Mouse (Mus musculus) ES-CJ7 (cell line): ENCODE measurements around the gene Gtf3a.

ENCODE experiments used
- DNase-seq: peaks from one replicate; pipeline ENCODE4 v3.0.0; 2011; ENCODE audit warnings: low read depth, low spot score

Gene Gtf3a

DNA sequence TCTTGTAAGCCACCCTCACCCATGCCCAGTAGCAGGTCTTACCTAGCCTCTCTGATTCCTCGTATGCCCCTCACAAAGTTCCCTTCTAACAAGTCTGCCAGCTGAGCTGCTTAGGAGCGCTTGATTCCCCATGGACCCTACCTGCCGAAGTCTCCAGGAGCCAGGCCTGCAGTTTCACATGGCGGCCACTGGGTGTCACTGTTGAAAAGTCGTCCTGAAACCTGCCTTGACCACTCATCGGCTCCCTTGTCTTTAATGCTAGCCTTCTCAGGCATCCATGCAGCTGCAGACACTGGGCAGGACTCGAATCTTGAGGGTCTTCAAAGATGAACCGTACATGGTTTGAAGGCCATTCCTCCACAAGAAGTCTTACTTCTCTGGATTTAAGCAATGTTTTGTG, 34.8 kb downstream of the Gtf3a start:
- DNase-seq, result peak; percentile 84

DNA sequence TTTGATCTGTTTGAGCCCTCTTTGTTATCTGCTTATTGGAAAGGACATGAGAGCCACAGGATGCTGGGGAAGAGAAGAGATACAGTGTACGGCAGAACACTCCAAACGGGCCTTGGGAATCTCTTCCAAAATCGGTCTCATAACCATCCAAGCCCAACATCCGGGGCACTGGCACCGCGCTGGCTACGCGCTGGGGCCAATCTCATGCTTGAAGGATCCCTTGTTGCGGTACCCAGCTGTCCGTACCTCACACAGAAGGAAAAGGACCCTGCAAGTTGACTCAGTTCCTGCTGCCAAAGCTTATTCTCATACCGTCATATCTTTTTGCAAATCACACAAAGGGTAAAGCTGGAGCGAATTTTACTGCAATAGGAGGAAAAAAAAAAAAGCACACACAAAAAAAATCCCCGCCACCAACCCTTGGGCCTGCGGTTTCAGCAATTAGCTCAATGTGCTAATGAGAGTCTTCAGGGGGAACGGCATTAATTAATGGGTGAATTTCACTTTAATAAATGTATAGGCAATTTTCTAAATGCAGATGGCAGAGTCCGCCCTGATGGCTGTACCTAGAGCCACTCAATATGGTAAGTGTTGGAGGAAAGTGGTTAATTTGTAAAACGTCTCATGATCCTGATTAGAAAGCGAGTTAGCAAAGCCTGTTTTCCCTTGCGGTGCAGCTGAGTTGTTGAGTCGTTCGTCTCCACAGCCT, 37.4 kb downstream of the Gtf3a start:
- DNase-seq, result no peak

DNA sequence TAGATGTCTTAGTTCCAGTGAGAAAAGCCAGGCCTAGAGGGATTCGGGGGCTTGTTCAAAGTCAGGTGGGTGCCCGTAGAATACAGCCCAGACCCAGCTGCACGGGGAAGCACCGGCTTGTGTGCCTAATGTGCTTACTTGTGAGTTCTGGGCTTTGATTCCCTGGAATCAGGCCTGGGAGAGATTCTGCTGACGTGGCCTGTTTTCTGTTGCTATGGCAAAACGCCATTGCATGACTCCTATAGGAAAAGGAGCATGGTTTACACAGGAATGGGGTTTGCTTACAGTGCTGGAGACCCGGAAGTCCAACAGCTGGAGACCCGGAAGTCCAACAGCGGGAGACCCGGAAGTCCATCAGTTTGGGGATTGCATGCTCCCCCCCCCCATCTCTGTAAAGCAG, 39.1 kb downstream of the Gtf3a start:
- DNase-seq, result no peak

DNA sequence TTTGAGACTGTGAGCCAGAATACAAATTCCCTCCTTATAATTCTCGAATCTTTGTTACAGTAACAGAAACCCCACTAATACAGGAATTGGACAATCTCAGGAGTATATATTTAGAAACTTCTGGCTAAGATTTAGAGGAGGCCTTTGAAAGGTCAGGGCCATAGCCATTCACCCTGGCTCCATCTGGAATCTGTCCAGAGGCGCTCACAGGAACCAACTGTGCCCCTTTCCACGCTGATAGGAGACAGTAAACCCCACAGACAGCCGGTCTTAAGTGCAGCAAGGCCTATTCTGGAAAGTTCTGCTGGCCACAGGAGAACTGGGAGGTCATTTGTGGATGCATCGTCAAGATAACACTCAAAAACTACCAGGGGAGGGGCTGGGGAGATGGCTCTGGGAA, 40.6 kb downstream of the Gtf3a start:
- no peak for DNase-seq

DNA sequence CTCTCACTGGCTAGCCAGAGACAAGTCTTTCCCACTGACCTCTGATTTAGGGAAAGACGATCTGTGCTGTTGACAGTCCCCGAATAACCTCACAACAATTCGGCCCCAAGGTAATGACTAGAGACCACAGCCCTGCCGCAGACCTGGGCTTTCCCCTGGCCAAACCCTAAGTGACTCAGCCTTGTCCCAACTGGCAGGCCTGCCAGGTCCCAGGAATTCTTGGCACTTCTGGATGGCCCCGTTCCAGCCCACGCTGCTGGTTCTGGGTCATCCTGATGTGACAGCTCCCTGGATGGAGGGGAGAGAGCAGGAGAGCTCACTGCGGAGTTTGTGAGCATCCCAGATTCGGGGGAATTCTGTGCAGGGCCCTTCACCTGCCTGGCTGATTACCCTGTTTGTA, 45.1 kb downstream of the Gtf3a start:
- no peak for DNase-seq

DNA sequence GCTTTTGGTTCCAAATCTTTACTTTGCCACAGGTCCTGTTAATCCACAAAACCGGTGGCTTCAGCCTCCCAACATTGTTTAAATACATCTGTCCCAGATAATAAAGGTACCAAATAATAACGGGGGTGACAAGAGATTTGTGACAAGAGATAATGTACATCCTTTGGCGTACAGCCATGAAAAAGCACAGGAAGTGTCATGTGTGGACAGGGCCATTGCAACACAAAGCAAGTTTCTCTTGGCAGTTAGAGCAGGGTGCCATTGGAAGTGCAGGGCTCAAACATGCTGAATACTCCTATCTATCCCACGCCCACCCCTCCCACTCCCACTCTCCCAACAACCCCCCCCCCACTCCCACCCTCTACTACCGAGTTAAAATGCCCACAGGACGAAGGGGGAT, 46.5 kb downstream of the Gtf3a start:
- DNase-seq, result no peak

DNA sequence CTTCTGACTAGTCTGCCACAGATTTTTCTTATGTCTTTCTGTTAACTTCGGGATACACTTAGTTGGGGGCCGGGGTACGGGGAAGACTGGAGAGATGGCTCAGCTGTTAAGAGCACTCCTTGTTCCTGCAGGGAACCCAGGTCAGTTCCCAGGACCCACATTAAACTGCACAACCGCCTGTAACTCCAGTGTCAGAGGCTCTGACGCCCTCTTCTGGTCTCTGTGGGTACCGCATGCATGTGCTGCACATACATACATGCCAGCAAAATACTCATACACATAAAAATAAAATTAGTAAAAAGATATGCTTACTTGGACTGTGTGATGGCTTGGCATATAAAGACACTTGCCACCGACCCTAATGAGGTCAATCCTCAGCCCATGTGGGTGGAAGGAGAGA, 48.4 kb downstream of the Gtf3a start:
- no peak for DNase-seq

DNA sequence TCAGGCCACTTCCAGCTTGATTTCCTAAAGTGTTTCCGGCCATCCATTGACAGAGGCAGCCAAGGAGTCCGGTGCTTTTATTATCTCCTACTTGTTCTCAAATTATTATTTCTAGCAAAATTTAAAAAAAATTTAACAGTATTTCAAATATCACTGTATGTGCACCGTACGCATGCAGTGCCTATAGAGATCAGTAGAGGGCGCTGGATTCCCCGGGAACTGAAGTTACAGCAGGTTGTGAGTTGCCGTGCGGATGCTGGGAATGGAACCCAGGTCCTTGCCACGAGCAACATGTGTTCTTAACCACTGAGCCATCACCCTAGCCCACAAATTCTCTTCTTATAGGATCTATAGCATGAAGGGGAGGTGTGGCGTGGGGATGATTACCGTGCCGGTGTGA, 50.3 kb downstream of the Gtf3a start:
- no peak for DNase-seq

DNA sequence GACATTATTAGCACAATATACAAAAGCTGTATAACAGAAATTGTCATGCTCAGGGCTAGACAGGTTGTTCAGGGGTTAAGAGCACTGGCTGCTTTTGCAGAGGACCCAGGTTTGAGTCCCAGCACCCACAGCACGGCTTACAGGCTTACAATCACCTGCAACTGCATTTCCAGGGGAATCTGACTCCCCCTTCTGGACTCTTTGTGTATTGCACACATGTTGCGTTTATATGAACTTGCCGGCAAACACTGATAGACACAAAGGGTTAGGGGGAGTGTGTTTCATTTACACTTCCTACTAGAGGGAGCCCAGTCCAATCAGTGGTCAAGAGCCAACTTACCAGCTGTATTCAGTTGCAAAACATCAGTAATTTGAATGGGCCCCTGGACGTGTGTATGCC, 52.9 kb downstream of the Gtf3a start:
- DNase-seq, result peak; percentile 78

DNA sequence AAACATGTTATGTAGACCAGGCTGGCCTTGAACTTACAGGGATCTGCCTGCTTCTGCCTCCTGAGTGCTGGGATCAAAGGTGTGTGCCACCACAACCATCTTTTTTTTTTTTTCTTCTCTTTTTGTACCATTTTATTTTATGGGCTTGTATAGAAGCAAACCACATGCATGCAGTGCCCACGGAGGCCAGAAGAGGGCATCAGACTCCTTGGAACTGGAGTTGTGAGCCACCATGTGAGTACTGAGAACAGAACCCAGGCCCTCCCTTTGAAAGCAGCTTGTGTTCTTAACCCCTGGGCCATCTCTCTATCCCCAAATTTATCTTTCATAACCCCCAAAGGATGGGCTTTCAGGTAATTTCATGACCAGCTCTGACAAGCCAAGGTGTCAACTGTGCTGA, 54.8 kb downstream of the Gtf3a start:
- no peak for DNase-seq
